Mouse (Mus musculus) megakaryocyte progenitor cell, adult 5-6 weeks (primary cell): Measurements from ENCODE around the gene Efna5. TPM values are rescaled to one million over a fixed set of nuclear protein-coding genes. Genes with fewer than 3 reads are reported as not detected.
A peak's percentile ranks its signal among the peaks of the same experiment; 100 is the strongest.

Source experiments
- ATAC-seq: replicated peaks from 2 replicates; pipeline ENCODE4 v1.8.0; 2016; ENCODE audit warnings: mild to moderate bottlenecking, moderate TSS enrichment, inconsistent platforms; ENCODE audit not compliant: poor library complexity
- total RNA-seq, 2 experiments: library from RNA; stranded (forward) in 1 of 2; stranded (reverse) in 1 of 2; fragments of 157-497, 149-512 nt in 1 of 2; fragments of 200-1000 nt in 1 of 2; gene quantifications; 2 replicates each; pipeline versions ENCODE4 v1.2.3 to v1.2.4; 2015 to 2017

Efna5 gene
- total RNA-seq, 2 experiments from 2014 or later: not detected

DNA sequence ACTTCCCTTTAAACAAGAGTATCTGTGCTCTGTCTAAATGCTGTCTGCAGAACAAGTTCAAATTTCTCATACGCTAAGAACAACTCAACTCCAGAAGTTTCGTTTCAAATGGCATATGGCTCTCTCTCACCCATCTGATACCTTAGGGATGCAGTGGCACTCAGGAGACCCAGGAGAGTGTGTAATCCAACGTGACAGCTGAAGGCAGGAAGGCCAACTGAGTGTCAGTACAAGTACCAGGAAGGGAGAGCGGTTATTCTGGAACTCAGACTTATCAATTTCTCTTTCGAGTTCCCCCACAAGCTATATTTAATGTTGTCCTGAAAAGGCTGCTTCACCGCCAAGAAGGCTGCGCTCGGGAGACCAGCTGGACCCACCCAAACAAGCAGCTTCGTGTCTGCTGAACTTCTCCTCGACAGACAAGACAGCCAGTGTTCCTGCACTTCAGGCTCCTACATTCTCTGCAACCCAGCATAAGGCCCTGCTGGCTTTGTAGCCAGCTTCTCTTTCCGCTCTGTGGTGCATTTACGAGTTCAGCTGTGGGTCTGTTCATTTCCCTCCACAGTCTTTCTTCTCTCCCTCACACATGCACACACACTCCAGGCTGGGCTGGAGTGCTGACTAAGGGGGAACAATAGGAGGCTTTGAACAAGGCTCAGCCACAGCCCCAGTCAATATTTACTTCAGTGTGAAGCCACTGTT is 18.7 kb downstream of the Efna5 start:
- peak; percentile 31 for ATAC-seq

DNA sequence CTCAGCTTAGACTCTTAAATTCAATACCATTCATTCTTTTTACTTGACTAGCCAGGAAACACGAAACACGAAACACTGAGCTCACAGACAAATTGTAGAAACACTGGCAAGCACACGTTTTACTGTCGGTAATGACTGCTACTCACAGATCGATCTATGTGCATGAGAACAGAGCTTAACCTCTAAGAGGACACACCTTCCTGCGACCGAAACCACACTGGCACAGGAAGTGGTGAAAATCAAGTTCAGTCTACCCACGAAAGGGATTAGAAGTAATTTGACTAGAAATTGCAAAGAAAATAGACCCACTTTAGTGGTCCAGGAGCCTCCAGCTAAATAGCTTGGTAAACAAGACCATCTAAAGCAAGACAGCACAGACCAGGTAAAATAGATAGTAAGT is 23.8 kb downstream of the Efna5 start:
- no peak for ATAC-seq

- ATAC-seq: no peak
Observed at GRCm38 (mm10) chr17:62853741-62854140, 27.4 kb downstream of the Efna5 start.

DNA sequence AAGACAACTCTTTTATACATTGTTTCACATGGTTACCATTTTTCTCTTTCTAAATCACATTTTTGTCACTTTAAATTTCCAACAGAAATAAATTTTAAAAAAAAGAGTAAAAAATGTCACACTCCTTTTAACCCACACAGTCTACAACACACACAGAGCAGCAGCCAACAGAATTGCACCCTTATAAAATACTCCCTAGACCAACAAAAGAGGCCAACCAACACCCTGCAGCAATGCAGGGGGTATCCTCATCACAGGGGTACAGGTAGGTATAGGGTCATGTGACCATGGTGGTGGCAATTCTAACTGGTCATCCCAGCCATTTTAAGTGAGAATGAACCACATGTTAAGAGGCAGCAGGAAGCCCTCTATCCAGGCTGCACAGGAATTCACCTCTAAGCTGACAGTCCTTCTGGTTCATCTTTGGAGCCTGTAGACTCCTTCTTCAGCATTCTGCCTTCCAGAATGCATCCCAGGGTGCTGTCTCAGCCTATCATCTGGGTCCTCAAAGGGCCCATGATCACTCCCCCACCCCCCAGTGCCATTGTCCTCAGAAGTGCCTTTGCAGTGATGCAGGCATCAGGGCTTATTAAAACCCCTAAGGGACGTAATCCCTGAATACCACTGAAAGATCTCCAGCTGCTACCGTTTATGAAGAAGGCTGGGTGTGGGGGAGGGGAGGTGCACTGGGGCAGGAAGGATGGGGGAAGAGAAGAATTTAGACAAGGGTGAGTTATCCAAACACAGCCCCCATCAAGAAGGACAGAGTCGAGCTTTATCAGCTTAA is 28.1 kb downstream of the Efna5 start:
- no peak for ATAC-seq

- peak; percentile 48; the same call in 1 of the 2 replicates for ATAC-seq
Observed at GRCm38 (mm10) chr17:62851268-62851667, 29.8 kb downstream of the Efna5 start.

DNA sequence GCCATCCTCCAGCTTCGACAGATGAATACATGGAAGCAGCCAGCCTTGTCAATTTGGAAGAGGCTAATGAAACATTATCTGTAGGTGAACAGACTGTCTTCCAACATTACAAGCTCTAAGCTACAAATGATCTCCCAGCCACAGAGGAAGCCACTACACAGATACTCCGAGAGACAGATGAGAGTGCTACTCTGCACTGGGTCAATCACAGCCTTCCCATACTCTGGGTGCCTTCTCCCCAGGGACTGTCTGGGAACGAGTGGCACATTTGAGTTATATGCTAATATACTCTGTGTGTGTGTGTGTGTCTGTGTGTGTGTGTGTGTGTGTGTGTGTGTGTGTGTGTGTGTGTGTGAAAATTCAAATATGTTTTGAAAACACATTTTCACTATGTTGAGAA is 30.5 kb downstream of the Efna5 start:
- no peak for ATAC-seq

- ATAC-seq: no peak
Observed at GRCm38 (mm10) chr17:62849676-62850075, 31.4 kb downstream of the Efna5 start.

- no peak for ATAC-seq
Observed at GRCm38 (mm10) chr17:62845656-62846055, 35.5 kb downstream of the Efna5 start.

DNA sequence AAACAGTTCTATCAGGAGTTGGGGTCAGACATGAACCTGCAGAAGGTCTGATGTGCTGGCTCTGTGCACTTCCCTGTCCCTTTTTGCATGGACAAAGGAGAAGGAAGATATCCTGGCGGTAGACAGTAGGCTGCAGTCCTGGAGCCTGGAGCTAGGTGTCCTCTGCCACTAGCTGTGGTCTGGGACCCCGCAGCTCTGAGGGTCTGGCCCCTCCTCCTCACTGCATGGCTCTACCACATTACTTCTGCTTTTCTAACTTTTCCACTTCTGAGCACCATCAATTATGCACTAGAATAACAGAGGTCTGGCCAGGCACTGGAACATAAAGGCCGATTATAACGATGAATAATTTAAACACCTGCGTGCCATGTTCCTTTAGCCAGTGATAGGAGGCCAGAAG is 36.8 kb downstream of the Efna5 start:
- ATAC-seq: peak; percentile 100

GRCm38 (mm10) chr17:62837336-62837735 is 43.8 kb downstream of the Efna5 start:
- ATAC-seq: no peak

- no peak for ATAC-seq
Observed at GRCm38 (mm10) chr17:62836598-62837106, 44.5 kb downstream of the Efna5 start.

GRCm38 (mm10) chr17:62832550-62833127 is 48.5 kb downstream of the Efna5 start:
- ATAC-seq: 0 out of 2 replicates have a peak, but pooled peaks have one; percentile 37

DNA sequence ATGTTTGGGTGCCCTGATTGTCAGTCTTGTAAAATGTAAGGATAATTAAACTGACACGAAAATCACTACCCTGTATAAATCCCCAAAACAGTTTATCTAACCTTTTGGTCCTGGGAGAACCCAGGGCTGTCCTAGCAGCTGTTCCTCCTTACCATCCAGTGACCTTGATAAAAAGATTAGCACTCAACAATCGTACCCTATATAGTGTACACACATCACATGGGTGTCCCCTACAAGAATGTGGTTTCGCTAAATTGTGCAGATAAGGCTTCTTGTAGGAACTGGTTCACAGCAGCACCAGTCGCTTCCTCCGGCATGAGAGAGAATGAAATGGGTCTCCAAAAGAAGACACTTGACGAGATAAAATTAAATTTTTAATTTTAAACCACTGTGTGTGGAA is 53.6 kb downstream of the Efna5 start:
- no peak for ATAC-seq

GRCm38 (mm10) chr17:62821219-62821618 is 59.9 kb downstream of the Efna5 start:
- ATAC-seq: no peak

GRCm38 (mm10) chr17:62819931-62820330 is 61.2 kb downstream of the Efna5 start:
- peak; percentile 67 for ATAC-seq

DNA sequence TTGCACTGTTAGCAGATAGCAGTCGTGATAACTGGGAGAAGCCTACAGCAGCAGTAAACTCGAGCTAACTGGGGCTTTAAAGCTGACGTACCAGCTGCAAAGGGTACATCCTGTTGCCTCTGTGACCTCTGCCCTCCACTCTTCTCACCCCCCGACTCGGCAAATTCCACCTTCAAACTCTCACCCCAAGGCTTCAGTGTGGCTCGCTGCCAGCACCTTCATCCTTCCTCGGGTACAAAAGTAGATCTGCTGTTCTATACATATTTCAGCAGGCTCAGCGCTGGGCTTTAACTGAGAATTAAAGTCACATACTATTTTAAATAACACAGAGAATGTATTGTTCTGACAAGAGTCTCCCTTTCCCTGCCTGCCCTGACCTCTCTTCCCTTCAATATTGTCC is 62.3 kb downstream of the Efna5 start:
- ATAC-seq: no peak

DNA sequence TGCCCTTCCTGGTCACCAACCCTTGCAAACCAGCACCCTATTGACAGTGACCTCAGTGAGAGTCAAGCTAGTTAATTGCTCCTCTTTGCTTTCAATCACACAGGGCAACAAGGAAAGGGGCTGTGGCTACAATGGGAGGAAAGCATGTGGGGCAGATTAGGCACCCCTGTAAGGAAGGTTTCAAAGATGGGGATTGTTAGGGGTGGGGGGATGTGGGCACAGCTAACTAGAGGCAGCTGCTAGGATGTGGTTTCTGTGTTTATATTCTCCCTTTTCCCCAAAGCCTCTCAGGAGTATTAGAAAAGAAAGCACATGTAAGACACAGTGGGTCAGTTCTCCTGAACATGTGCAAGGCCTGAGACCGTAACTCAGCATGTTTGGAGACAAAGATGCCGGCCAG is 62.8 kb downstream of the Efna5 start:
- no peak for ATAC-seq

- peak; percentile 33; the same call in 1 of the 2 replicates for ATAC-seq
Observed at GRCm38 (mm10) chr17:62816879-62817278, 64.2 kb downstream of the Efna5 start.

DNA sequence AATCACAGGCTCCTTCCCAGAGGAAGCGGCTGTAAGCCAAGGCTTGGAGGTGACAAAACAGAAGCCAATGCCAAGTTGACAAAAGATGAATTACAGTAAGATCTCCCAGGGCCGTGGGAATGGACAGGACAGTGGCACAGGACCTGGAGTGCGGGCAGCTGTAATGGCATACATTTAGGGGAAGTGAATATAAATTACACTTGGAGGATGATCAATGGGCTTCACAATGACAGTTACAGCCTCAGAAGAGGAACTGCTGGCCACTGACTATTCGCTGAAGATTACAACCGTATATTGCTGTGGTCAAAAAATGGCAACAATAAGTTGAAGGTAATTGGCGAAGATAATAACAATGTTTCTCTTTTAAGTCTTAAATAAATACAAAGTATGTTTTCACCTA is 67.7 kb downstream of the Efna5 start:
- ATAC-seq: peak; percentile 78

DNA sequence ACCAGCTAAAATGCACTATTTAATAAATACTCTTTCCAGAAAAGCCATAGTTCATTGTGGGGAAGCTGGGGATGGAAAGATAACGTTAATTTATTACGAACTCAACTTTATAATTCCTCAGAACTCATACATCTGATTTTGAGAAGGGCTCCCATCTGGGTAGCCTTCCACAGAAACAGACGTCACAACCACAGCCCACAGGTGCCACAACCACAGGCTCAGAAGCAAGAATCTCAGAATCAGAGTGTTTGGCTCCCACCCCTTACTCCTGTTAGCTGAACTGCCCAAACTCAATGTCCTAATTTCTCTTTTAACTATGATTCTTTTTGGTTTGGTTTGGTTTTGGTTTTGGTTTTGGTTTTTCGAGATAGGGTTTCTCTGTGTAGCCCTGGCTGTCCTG is 73.2 kb downstream of the Efna5 start:
- ATAC-seq: no peak

- ATAC-seq: no peak
Observed at GRCm38 (mm10) chr17:62806646-62807045, 74.5 kb downstream of the Efna5 start.

- ATAC-seq: no peak
Observed at GRCm38 (mm10) chr17:62802748-62803147, 78.4 kb downstream of the Efna5 start.
